Mouse (Mus musculus) embryonic facial prominence, embryonic 14.5 days (tissue): ENCODE results near the gene Abcc8. TPM values are rescaled to one million over a fixed set of nuclear protein-coding genes. Genes with fewer than 3 reads are reported as not detected.
A peak's percentile ranks its signal among the peaks of the same experiment; 100 is the strongest.

ENCODE experiments used
- ATAC-seq: fragments of 200-750 bp; cut with Nextera tagmentation; 2 replicates; pipeline ENCODE4 v1.8.0; 2017; ENCODE audit warnings: low read depth, moderate number of reproducible peaks, moderate TSS enrichment
- DNase-seq: peaks from one replicate; pipeline ENCODE4 v3.0.0-alpha.2; 2015; ENCODE audit warnings: low spot score
- H3K27ac ChIP-seq: fragments of 300-500 bp; sonication (generic); replicated peaks from 2 replicates; pipeline ENCODE4 v1.5.1; 2014; ENCODE audit warnings: low read depth, mild to moderate bottlenecking, low read length, moderate library complexity
- H3K27me3 ChIP-seq: fragments of 300-500 bp; sonication (generic); replicated peaks from 2 replicates; pipeline ENCODE4 v1.6.1; 2014; ENCODE audit warnings: low read length; ENCODE audit not compliant: control insufficient read depth, insufficient read depth
- H3K36me3 ChIP-seq: fragments of 300-500 bp; sonication (generic); 2 replicates; pipeline ENCODE4 v1.6.1; 2014; ENCODE audit warnings: low read length, mixed read lengths; ENCODE audit not compliant: control insufficient read depth, insufficient read depth
- H3K4me1 ChIP-seq: fragments of 300-500 bp; sonication (generic); 2 replicates; pipeline ENCODE4 v1.6.1; 2014; ENCODE audit warnings: antibody characterized with exemption, low read length; ENCODE audit not compliant: control insufficient read depth, insufficient read depth
- H3K4me2 ChIP-seq: fragments of 300-500 bp; sonication (generic); 2 replicates; pipeline ENCODE4 v1.6.1; 2014; ENCODE audit warnings: low read depth, mild to moderate bottlenecking, low read length, moderate library complexity, mixed read lengths
- H3K4me3 ChIP-seq: fragments of 300-500 bp; sonication (generic); 2 replicates; pipeline ENCODE4 v1.5.1; 2014; ENCODE audit warnings: low read depth, mild to moderate bottlenecking, low read length
- H3K9ac ChIP-seq: fragments of 300-500 bp; sonication (generic); 2 replicates; pipeline ENCODE4 v1.6.1; 2014; ENCODE audit warnings: low read depth, mild to moderate bottlenecking, low read length, moderate library complexity, mixed read lengths
- H3K9me3 ChIP-seq: fragments of 300-500 bp; sonication (generic); 2 replicates; pipeline ENCODE4 v1.6.1; 2016; ENCODE audit warnings: low read length; ENCODE audit not compliant: control insufficient read depth
- WGBS: fragments of 180-500 bp; shearing (Covaris S2); extraction: QIAGEN DNeasy Blood & Tissue Kit; methylation state at CpG from one replicate; pipeline ENCODE4 v1.1.7; 2014; 5-methylcytosine and 5-hydroxymethylcytosine counted together
- polyA plus RNA-seq: library from polyadenylated mRNA; unstranded; fragments of >200 nt; fragmentation: Nextera tagmentation; extraction: Ambion mirVana; gene quantifications from 2 replicates; pipeline ENCODE4 v1.2.1, GENCODE M21; 2014

Gene Abcc8
- polyA plus RNA-seq, 1 experiment from 2014 or later = 2.8 TPM

DNA sequence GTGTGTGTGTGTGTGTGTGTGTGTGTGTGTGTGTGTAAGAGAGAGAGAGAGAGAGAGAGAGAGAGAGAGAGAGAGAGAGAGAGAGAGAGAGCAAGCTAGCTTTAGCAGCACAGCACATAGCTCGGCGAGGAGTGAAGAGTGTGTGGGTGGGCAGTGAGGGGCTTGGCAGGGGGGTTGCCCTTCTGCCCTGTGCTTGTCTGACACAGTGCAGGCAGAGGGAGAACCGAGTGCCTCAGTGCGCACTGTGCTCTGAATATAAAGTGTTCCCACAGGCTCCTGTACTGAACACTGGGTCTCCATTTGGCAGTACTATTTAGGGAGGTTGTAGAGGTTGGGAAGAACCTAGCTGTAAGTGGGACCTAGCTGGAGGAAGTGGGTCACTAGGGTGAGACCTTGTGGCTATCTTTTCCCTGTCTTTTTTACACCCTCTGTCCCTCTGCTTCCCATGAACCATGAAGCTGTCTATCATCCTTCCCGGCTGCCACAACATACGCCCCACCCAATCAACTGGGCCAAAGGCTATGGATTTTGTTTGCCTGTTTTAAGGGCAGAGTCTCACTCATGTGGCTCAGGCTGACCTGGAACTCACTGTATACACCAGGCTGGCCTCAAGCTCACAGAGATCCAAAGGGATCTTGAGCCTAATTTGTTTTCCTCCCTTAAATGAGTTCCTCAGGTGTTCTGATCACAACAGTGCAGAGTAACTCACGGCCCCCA is 50.2 kb downstream of the Abcc8 start:
- Histone ChIP-seq H3K4me1 (0 out of 2 replicates have a peak, but pooled peaks cover 4% of the 10 kb centered on the region), H3K4me2 (no peak overlapping the region), H3K27ac (no peak overlapping the region), H3K4me3 (no peak overlapping the region), H3K9ac (no peak overlapping the region), H3K36me3 (no peaks in the 10 kb centered on the region), H3K9me3 (no peaks in the 10 kb centered on the region), H3K27me3 (no peaks in the 10 kb centered on the region)
- DNase-seq = no peak
- no peak for ATAC-seq
- WGBS = 45% methylated on average over 7 of the region's 7 CpGs

- H3K4me3 ChIP-seq = no peak overlapping the region
- H3K9me3 ChIP-seq = no peaks in the 10 kb centered on the region
- DNase-seq = no peak
- 52% methylated on average over 7 of the region's 7 CpGs for WGBS
- no peak for ATAC-seq
- 0 out of 2 replicates have a peak, but pooled peaks cover 4% of the 10 kb centered on the region for H3K4me1 ChIP-seq
- H3K9ac ChIP-seq = no peak overlapping the region
- no peaks in the 10 kb centered on the region for H3K27me3 ChIP-seq
- no peak overlapping the region for H3K4me2 ChIP-seq
- no peaks in the 10 kb centered on the region for H3K36me3 ChIP-seq
- H3K27ac ChIP-seq = no peak overlapping the region
These were observed 51.6 kb downstream of the Abcc8 start for GRCm38 (mm10) chr7:46128196-46128595.

- Histone ChIP-seq H3K9ac (no peak overlapping the region), H3K4me3 (no peak overlapping the region), H3K4me2 (no peak overlapping the region), H3K9me3 (0 out of 2 replicates have a peak, but pooled peaks cover 4% of the 10 kb centered on the region), H3K27ac (no peak overlapping the region), H3K27me3 (no peaks in the 10 kb centered on the region), H3K4me1 (no peaks in the 10 kb centered on the region), H3K36me3 (no peaks in the 10 kb centered on the region)
- ATAC-seq (no peak), DNase-seq (no peak)
- 84% methylated on average over 11 of the region's 11 CpGs for WGBS
These were observed 54.5 kb downstream of the Abcc8 start for GRCm38 (mm10) chr7:46125340-46125739.

GRCm38 (mm10) chr7:46124460-46124859 is 55.4 kb downstream of the Abcc8 start:
- no peak overlapping the region for H3K4me2 ChIP-seq
- no peak overlapping the region for H3K4me3 ChIP-seq
- no peaks in the 10 kb centered on the region for H3K27me3 ChIP-seq
- H3K9ac ChIP-seq = no peak overlapping the region
- ATAC-seq (no peak), DNase-seq (no peak)
- 0 out of 2 replicates have a peak, but pooled peaks cover 4% of the 10 kb centered on the region for H3K9me3 ChIP-seq
- no peaks in the 10 kb centered on the region for H3K4me1 ChIP-seq
- H3K27ac ChIP-seq = no peak overlapping the region
- no peaks in the 10 kb centered on the region for H3K36me3 ChIP-seq
- 68% methylated on average over 5 of the region's 6 CpGs for WGBS

- Histone ChIP-seq H3K36me3 (no peaks in the 10 kb centered on the region), H3K4me2 (no peak overlapping the region), H3K9ac (no peak overlapping the region), H3K27me3 (no peaks in the 10 kb centered on the region), H3K4me1 (no peaks in the 10 kb centered on the region), H3K4me3 (no peak overlapping the region), H3K9me3 (0 out of 2 replicates have a peak, but pooled peaks cover 4% of the 10 kb centered on the region), H3K27ac (no peak overlapping the region)
- no peak for DNase-seq
- no peak for ATAC-seq
- 30% methylated on average over 4 of the region's 4 CpGs for WGBS
These were observed 56.9 kb downstream of the Abcc8 start for GRCm38 (mm10) chr7:46122964-46123363.

DNA sequence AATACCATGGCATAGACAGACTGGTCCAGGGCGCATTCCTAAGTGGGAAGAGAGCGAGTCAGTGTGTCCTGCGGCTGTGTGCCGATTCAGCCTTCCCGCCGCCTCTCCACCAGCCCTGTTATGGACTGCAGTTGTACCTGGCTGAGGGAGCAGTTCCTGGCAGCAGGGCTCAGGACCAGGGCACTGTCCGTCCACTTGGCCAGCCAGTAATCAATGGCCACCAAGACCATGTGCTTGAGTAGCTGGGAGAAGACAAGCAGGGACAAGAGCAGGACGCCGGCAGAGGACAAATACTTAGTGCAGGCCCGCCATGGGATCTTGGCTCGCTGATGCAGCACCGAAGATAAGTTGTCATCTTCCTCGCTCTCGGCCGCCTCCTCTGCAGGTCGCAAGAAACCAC is 62.8 kb downstream of the Abcc8 start:
- ATAC-seq (no peak), DNase-seq (no peak)
- Histone ChIP-seq H3K4me2 (no peak overlapping the region), H3K27ac (no peak overlapping the region), H3K36me3 (no peaks in the 10 kb centered on the region), H3K4me3 (no peak overlapping the region), H3K9ac (no peak overlapping the region), H3K9me3 (0 out of 2 replicates have a peak, but pooled peaks cover under 1% of the 10 kb centered on the region), H3K4me1 (no peaks in the 10 kb centered on the region), H3K27me3 (no peaks in the 10 kb centered on the region)
- WGBS = 96% methylated on average over 16 of the region's 16 CpGs

DNA sequence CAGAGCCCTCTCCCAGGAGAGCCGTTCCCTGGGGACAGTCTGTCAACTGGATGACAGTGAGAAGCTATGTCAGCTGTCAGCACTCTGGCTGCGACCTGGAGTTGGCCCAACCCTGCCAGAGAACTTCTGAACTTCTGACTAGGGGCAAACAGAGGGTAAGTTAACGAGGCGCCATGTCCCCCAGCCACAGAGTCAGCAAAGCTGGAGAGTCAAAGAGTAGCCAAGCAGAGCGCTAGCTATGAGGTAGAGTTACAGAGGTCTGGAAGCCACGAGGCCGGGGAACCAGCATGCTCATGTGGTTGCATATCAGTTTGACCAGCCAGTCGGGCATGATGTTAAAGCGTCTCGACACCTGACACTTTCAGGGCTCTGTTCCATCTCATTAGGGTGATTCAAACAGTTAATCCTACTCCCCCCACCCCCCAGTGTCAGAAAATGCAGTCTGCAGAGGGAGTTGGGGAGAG is 63.7 kb downstream of the Abcc8 start:
- ATAC-seq = peak; percentile 37; the same call in 1 of the 2 replicates
- Histone ChIP-seq H3K27ac (no peak overlapping the region), H3K4me2 (no peak overlapping the region), H3K4me1 (no peaks in the 10 kb centered on the region), H3K9ac (no peak overlapping the region), H3K4me3 (no peak overlapping the region), H3K9me3 (no peaks in the 10 kb centered on the region), H3K36me3 (no peaks in the 10 kb centered on the region), H3K27me3 (no peaks in the 10 kb centered on the region)
- DNase-seq = peak; percentile 40
- 42% methylated on average over 10 of the region's 10 CpGs for WGBS

GRCm38 (mm10) chr7:46113435-46113834 is 66.4 kb downstream of the Abcc8 start:
- H3K27me3 ChIP-seq = no peaks in the 10 kb centered on the region
- H3K4me2 ChIP-seq = no peak overlapping the region
- H3K36me3 ChIP-seq = no peaks in the 10 kb centered on the region
- H3K4me1 ChIP-seq = no peaks in the 10 kb centered on the region
- H3K4me3 ChIP-seq = no peak overlapping the region
- no peak overlapping the region for H3K27ac ChIP-seq
- 0 out of 2 replicates have a peak, but pooled peaks have one; percentile 7 for ATAC-seq
- H3K9me3 ChIP-seq = no peaks in the 10 kb centered on the region
- no peak overlapping the region for H3K9ac ChIP-seq
- 63% methylated on average over 3 of the region's 3 CpGs for WGBS
- peak; percentile 36 for DNase-seq

DNA sequence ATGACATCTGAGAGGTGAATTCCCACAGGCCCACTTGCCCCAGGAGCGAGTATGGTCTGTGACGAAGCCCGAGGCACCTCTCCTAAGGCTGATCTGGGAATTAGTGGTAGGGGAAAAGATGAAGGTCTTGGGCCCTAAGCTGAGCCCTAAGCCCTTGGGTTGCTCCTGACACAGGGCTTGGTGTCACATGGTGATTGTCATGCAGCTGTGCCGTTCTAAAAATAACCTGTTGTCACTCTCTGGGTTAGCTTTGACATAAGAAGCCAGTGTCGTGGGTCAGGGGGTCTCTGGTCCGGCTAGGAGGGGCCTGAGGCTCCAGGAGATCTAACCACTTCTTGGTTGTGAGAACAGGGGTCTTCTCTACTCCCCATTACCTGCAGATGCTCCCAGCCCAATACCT is 67.9 kb downstream of the Abcc8 start:
- H3K4me1 ChIP-seq = no peaks in the 10 kb centered on the region
- DNase-seq = no peak
- 53% methylated on average over 6 of the region's 6 CpGs for WGBS

More for the DNA sequence above, 67.9 kb downstream of the Abcc8 start:
- H3K27ac ChIP-seq = no peak overlapping the region
- H3K9ac ChIP-seq = no peak overlapping the region
- H3K4me3 ChIP-seq = no peak overlapping the region
- H3K9me3 ChIP-seq = no peaks in the 10 kb centered on the region
- H3K36me3 ChIP-seq = no peaks in the 10 kb centered on the region
- no peak overlapping the region for H3K4me2 ChIP-seq
- H3K27me3 ChIP-seq = no peaks in the 10 kb centered on the region
- ATAC-seq = no peak
